Mouse (Mus musculus): Measurements from ENCODE around the gene Ankrd39. TPM values are rescaled to one million over a fixed set of nuclear protein-coding genes. Genes with fewer than 3 reads are reported as not detected.

Gene Ankrd39
- polyA plus RNA-seq, 1 experiment from 2014 or later, result 11.5 TPM

DNA sequence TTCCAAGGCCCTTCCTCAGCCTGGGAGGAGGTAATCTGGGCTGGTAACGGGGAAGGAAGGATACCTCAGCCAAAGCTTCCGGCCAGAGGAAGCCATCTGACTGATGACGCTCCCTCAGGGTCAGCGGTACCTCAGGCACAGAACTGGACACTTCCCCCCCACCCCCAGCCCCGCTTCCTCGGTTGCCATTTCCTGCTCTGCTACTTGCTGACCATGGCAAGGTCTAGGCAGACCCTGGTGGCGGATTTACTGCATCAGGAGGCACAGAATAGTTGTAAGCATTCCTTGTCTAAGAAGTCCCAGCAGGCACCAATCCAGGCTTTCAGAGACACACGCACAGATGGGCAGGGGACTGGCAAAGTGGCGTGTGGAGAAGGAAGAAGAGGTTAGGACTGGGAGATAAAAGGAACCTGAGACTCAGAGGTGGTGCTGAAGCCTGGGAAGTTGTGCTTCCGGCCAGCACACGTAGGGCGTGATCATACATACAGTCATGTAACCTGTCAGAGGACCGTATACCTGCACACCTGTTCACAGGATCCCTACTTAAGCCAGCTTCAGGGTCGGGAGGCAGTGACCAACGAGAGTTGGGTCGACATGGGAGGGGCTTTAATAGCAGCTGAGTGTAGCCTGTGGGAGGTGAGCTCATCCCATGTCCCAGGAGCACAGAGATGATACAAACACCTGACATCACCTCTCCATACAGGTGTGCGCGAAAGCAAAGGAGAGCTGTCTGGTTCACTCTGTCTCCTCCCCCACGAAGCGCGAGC, 7.6 kb upstream of the Ankrd39 start:
- CTCF ChIA-PET, result interaction anchor here (1.1 to 1.6 kb wide), 4 partner anchors 8 to 129 kb away, joined by 3 to 4 read pairs (median 3); no protein-coding TSS in a partner anchor

DNA sequence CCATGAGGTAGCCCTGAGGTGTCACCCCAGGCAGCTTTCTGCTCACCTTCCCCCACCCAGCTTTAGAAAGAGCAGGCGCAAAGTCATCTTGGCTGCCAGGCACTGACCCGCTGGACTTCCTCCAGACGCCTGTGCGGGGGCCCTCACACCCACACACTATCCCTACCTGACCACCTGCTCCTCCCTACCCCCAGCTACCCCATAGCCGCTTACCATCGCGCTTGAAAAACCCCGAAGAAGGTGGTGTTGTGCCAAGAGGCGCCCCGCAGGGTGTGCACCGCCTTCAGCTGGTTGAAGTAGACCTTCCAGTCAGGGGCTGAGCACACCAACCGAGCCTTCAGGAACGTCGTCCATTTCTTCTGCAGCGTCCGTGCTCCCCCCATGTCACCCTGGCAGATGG, 5.3 kb upstream of the Ankrd39 start:
- in situ Hi-C loops (cut with MboI; ENCODE audit: low pct_unique_long_range_greater_than_20kb), result no loop called here
- ATAC-seq, result no peak

More for the DNA sequence above, 7.6 kb upstream of the Ankrd39 start:
- TF ChIP-seq CTCF (IDR thresholded peaks at IDR 0.05), result no peak
- in situ Hi-C loops (cut with MboI; ENCODE audit: low pct_unique_long_range_greater_than_20kb), result loop anchor here (5.0 kb wide), 2 partner anchors 77 to 137 kb away; partner anchors contain the start of gene Cox5b
- POLR2A ChIA-PET, result interaction anchor here (2.3 kb wide), 1 partner anchor 14 kb away, joined by 5 read pairs; no protein-coding TSS in a partner anchor
- DNase-seq (ENCODE audit: low read depth, low spot score) (no peak), ATAC-seq (no peak)
- no peaks in the 10 kb centered on the region for H3K27me3 ChIP-seq

DNA sequence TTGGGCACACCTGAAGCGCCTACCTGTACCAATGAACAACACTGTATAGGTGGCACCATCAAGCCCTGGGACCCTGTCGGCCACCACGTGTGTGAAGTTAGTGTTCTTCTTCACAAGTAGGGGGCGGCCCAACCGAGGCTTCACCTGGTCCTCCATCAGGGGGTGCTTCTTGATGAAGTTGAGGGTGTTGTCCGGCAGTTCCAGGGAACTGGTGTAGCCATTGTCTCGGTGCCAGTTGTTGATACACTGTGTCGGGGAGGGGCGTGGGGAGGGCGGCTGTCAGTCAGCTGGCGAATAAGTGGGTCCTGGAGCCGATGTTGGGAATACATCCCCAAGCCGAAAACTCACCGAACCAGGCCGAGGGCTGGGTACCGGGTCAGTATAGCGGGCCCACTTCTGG, 4.7 kb upstream of the Ankrd39 start:
- POLR2A ChIA-PET, result no interaction called here
- in situ Hi-C loops (cut with MboI; ENCODE audit: low pct_unique_long_range_greater_than_20kb), result no loop called here
- DNase-seq (ENCODE audit: low read depth, low spot score), result no peak
- ATAC-seq, result no peak
- CTCF ChIA-PET, result no interaction called here
- H3K27me3 ChIP-seq, result no peaks in the 10 kb centered on the region
- TF ChIP-seq CTCF (IDR thresholded peaks at IDR 0.05), result no peak

More for the DNA sequence above, 5.3 kb upstream of the Ankrd39 start:
- H3K27me3 ChIP-seq, result no peaks in the 10 kb centered on the region
- no peak for DNase-seq (ENCODE audit: low read depth, low spot score)
- ChIA-PET CTCF (no interaction called here), POLR2A (no interaction called here)
- TF ChIP-seq CTCF (IDR thresholded peaks at IDR 0.05), result no peak

DNA sequence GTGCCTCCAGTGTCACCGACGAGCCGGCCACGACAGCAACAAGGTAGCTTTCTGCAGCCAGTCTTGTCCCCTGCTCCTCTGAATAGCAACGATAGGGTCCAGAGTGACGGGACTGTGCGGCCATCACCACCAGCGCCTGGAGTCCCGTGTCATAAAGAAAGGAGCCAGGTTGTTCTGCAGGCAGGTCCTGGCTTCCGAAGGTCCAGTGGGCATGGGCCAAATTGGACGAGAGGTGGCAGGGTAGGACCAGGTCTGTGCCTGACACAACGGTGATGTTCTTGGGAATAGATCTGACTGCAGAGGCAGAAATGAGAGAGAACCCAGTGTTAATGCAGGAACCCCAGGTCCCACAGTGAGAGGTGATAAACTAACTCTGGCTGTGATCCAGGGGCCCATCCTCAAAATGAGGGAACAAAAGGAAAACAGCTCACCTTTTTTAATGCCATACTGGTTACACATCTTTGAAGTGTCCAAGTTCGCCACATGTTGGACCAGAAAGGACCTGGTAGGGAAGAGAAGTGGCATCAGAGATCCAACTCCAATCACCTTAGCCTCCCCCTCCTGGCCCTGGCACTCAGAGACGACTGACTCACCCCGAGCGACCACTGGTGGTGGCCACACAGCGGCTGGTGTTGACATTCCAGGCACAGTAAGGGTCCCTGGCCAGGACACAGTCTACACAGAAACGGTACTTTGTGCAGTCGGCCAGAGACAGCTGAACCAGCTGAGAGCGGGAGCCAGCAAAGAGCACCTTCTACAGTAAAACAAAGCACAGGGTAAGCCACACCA, 3.0 kb upstream of the Ankrd39 start:
- DNase-seq (ENCODE audit: low read depth, low spot score), result no peak
- CTCF ChIA-PET, result no interaction called here
- no peaks in the 10 kb centered on the region for H3K27me3 ChIP-seq
- POLR2A ChIA-PET, result interaction anchor here (1.2 kb wide), 1 partner anchor 141 kb away, joined by 6 read pairs; the partner anchor contains the start of gene Cox5b
- TF ChIP-seq CTCF (IDR thresholded peaks at IDR 0.05), result no peak
- in situ Hi-C loops (cut with MboI; ENCODE audit: low pct_unique_long_range_greater_than_20kb), result no loop called here
- no peak for ATAC-seq

DNA sequence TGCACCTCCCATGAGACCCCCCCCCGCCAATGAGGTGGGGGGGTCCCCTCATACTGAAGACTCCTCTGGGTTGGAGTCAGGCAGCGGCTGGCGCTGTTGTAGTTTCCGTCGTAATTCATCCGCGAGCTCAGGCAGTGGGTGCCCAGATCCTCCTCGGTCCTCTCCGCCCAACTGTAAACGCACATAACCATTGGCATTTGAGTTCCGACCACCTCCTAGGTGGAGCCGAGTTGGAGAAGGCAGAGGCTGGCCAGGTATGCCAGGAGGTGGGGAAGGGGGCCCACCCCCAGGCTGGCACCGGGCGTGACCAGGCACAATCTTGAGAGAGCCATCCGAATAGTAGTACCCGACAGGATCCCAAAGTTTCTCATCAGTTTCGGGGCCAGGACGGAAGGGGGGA, 2.2 kb upstream of the Ankrd39 start:
- H3K27me3 ChIP-seq, result no peaks in the 10 kb centered on the region
- DNase-seq (ENCODE audit: low read depth, low spot score), result no peak
- in situ Hi-C loops (cut with MboI; ENCODE audit: low pct_unique_long_range_greater_than_20kb), result no loop called here
- TF ChIP-seq CTCF (IDR thresholded peaks at IDR 0.05), result no peak
- ChIA-PET POLR2A (interaction anchor here (1.2 kb wide), 1 partner anchor 142 kb away, joined by 6 read pairs; the partner anchor contains the start of gene Cox5b), CTCF (interaction anchor here (1.2 kb wide), 1 partner anchor 135 kb away, joined by 5 read pairs; no protein-coding TSS in a partner anchor)
- ATAC-seq, result no peak

DNA sequence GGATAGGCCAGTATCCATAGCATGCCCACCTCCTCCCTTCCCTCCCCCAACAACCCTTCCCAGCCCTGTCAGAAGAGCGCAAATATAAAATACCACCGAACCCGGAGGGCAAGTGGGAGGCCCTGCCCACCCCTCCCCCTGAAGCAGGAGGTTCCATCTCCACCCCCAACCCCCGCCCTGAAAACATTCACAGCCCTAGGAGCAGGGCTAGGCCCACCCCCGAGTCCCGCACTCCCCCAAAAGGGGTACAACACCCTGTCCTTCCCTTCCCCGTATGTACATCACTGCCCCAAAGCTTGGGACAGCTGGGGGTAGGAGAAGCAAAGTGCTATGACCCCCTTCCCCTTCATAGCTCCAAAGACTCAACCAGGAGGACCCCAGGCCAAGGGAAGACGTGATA, 1.5 kb upstream of the Ankrd39 start:
- TF ChIP-seq CTCF (IDR thresholded peaks at IDR 0.05), result no peak
- ATAC-seq (no peak), DNase-seq (ENCODE audit: low read depth, low spot score) (no peak)
- H3K27me3 ChIP-seq, result no peaks in the 10 kb centered on the region
- POLR2A ChIA-PET, result interaction anchor here (1.2 kb wide), 1 partner anchor 89 kb away, joined by 3 read pairs; no protein-coding TSS in a partner anchor
- in situ Hi-C loops (cut with MboI; ENCODE audit: low pct_unique_long_range_greater_than_20kb), result no loop called here
- CTCF ChIA-PET, result interaction anchor here (1.2 to 2.8 kb wide), 3 partner anchors 132 to 187 kb away, joined by 4 to 15 read pairs (median 5); no protein-coding TSS in a partner anchor

DNA sequence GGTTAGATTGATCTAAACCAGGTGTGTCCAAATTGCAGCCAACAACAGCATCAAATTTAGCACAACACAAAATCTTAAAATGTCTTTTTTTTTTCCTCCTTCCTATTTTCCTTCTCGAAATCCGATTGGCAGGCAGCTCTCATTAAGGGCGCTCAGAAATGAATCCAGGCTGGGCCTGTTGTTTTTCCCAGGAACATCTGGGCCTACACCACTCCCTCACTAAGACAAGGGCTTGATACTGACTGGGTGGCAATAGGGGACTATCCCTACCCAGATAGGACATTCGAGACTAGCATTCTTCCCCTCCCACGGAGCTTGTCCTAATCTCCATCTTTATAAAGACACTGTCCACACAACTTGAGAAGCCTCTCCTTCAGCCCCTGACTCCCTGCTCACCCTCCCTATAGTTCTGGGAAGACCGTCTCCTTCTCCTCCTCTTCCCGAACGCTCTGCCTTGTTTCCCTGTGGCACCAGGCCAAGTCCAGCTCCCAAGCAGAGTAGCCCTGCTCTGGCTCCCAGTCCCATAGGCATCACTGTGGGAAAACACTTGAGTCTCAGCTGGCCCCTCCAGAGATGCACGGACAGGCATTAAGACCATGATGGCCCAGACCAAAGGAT, 845 bp upstream of the Ankrd39 start:
- no peak for TF ChIP-seq CTCF (IDR thresholded peaks at IDR 0.05)
- H3K27me3 ChIP-seq, result no peaks in the 10 kb centered on the region
- no peak for DNase-seq (ENCODE audit: low read depth, low spot score)
- POLR2A ChIA-PET, result interaction anchor here (1.2 to 1.4 kb wide), 2 partner anchors 10 to 89 kb away, joined by 3 to 5 read pairs; partner anchors contain the start of gene Sema4c
- CTCF ChIA-PET, result interaction anchor here (0.6 to 2.8 kb wide), 26 partner anchors 9 to 197 kb away, joined by 3 to 15 read pairs (median 5); partner anchors contain the start of gene Cox5b
- in situ Hi-C loops (cut with MboI; ENCODE audit: low pct_unique_long_range_greater_than_20kb), result no loop called here
- ATAC-seq, result no peak

DNA sequence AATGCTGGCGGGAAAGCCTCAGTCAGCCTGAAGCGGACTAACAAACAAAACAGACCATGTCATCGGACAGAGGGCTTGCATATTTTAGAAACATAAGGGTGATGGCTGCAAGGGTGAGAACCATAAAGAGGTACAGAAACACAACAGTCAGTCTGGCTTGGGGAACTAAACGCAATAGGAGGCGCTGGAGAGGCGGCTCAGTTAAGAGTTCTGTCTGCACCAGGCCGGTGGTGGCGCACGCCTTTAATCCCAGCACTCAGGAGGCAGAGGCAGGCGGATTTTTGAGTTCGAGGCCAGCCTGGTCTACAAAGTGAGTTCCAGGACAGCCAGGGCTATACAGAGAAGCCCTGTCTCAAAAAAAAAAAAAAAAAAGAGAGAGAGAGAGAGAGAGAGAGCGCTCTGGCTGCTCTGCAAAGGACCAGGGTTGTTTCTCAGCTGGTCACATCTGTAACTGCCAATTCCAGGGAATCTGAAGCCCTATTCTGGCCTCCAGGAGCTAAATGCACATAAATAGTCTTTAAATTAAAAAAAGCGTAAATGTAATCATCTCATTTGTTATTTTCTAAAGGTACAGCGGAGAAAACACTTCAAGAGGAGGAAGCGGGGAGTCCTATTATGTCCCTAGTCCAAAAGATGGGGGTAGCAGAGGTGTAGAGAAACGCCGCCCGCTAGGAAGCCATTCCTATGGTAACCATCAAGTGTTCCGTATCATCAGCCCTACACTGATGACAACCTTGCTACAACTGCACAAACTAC, 1.2 kb downstream of the Ankrd39 start:
- no peak for ATAC-seq
- no peaks in the 10 kb centered on the region for H3K27me3 ChIP-seq
- POLR2A ChIA-PET, result interaction anchor here (1.0 to 1.5 kb wide), 4 partner anchors 11 to 88 kb away, joined by 3 to 4 read pairs (median 3); no protein-coding TSS in a partner anchor
- in situ Hi-C loops (cut with MboI; ENCODE audit: low pct_unique_long_range_greater_than_20kb), result no loop called here
- no peak for DNase-seq (ENCODE audit: low read depth, low spot score)
- TF ChIP-seq CTCF (IDR thresholded peaks at IDR 0.05), result no peak
- CTCF ChIA-PET, result interaction anchor here (0.9 to 2.8 kb wide), 11 partner anchors 11 to 198 kb away, joined by 3 to 15 read pairs (median 5); partner anchors contain the start of gene Cox5b

DNA sequence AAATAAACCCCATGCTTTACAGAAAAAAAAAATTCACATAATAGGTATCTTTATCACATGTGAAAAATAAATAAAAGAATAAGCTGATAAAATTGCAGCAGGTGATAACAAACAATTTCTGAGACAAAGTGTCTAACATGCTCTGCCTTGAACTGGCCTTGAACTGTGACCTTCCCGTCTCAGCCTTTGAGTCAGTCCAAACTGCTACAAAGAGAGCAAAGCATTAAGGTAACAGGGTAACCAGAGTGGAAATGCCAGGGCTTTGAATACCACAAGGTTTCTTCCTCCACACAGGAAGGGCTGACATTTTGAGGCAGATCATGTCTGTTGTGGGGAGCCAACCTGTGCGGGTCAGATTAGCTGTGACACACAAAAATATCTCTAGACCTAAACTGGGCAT, 1.9 kb downstream of the Ankrd39 start:
- no peak for DNase-seq (ENCODE audit: low read depth, low spot score)
- H3K27me3 ChIP-seq, result no peaks in the 10 kb centered on the region
- in situ Hi-C loops (cut with MboI; ENCODE audit: low pct_unique_long_range_greater_than_20kb), result no loop called here
- POLR2A ChIA-PET, result no interaction called here
- CTCF ChIA-PET, result interaction anchor here (1.1 to 2.8 kb wide), 2 partner anchors 12 to 142 kb away, joined by 3 to 15 read pairs; no protein-coding TSS in a partner anchor
- no peak for TF ChIP-seq CTCF (IDR thresholded peaks at IDR 0.05)
- ATAC-seq, result no peak

Measured in Patski (cell line).